Mouse (Mus musculus): ENCODE measurements around the gene Derl3. TPM values are rescaled to one million over a fixed set of nuclear protein-coding genes. Genes with fewer than 3 reads are reported as not detected.

Gene Derl3
- total and polyA plus RNA-seq, 3 experiments: 13.1 to 36.6 (median 36.2) TPM

Other genes starting within 250 kb of the Derl3 start
- gene Susd2, start 249.4 kb upstream of the Derl3 start, total RNA-seq (2012; rRNA removed): 0.51 and 0.63 TPM in 2 replicates
- 0.66 and 0.70 TPM in 2 replicates for gene Susd2, start 249.4 kb upstream of the Derl3 start, total RNA-seq (2014; rRNA removed)
- 2.9 and 3.0 TPM in 2 replicates for gene Susd2, start 249.4 kb upstream of the Derl3 start, polyA plus RNA-seq (2012; ENCODE audit: insufficient read length, low read depth)
- 29.0 and 35.8 TPM in 2 replicates for gene Cabin1, start 129.1 kb upstream of the Derl3 start, total RNA-seq (2012; rRNA removed)
- gene Cabin1, start 129.1 kb upstream of the Derl3 start, total RNA-seq (2014; rRNA removed): 11.8 and 12.0 TPM in 2 replicates
- gene Cabin1, start 129.1 kb upstream of the Derl3 start, polyA plus RNA-seq (2012; ENCODE audit: insufficient read length, low read depth): 38.9 and 46.0 TPM in 2 replicates
- gene Ddt, start 120.0 kb upstream of the Derl3 start, total RNA-seq (2012; rRNA removed): 229 and 390 TPM in 2 replicates
- 766 and 869 TPM in 2 replicates for gene Ddt, start 120.0 kb upstream of the Derl3 start, total RNA-seq (2014; rRNA removed)
- 599 and 608 TPM in 2 replicates for gene Ddt, start 120.0 kb upstream of the Derl3 start, polyA plus RNA-seq (2012; ENCODE audit: insufficient read length, low read depth)
- gene Gm20441, start 112.5 kb upstream of the Derl3 start, total RNA-seq (2012; rRNA removed): 0.42 and 0.68 TPM in 2 replicates
- 0.55 TPM in 1 of 2 replicates, not detected in the other for gene Gm20441, start 112.5 kb upstream of the Derl3 start, total RNA-seq (2014; rRNA removed)
- gene Gm20441, start 112.5 kb upstream of the Derl3 start, polyA plus RNA-seq (2012; ENCODE audit: insufficient read length, low read depth): not detected in 2 replicates
- gene Gstt3, start 112.0 kb upstream of the Derl3 start, total RNA-seq (2012; rRNA removed): 72.3 and 117 TPM in 2 replicates
- gene Gstt3, start 112.0 kb upstream of the Derl3 start, total RNA-seq (2014; rRNA removed): 109 and 110 TPM in 2 replicates
- 144 and 163 TPM in 2 replicates for gene Gstt3, start 112.0 kb upstream of the Derl3 start, polyA plus RNA-seq (2012; ENCODE audit: insufficient read length, low read depth)
- gene Gstt1, start 94.8 kb upstream of the Derl3 start, total RNA-seq (2012; rRNA removed): 50.9 and 58.1 TPM in 2 replicates
- 2.4 and 2.9 TPM in 2 replicates for gene Gstt1, start 94.8 kb upstream of the Derl3 start, total RNA-seq (2014; rRNA removed)
- gene Gstt1, start 94.8 kb upstream of the Derl3 start, polyA plus RNA-seq (2012; ENCODE audit: insufficient read length, low read depth): 4.5 and 6.2 TPM in 2 replicates
- gene Gstt4, start 70.9 kb upstream of the Derl3 start, total RNA-seq (2012; rRNA removed): 0.17 and 0.21 TPM in 2 replicates
- gene Gstt4, start 70.9 kb upstream of the Derl3 start, total RNA-seq (2014; rRNA removed): 0.42 and 0.45 TPM in 2 replicates
- 0.80 and 0.94 TPM in 2 replicates for gene Gstt4, start 70.9 kb upstream of the Derl3 start, polyA plus RNA-seq (2012; ENCODE audit: insufficient read length, low read depth)
- gene Gstt2, start 56.0 kb upstream of the Derl3 start, total RNA-seq (2012; rRNA removed): 126 and 201 TPM in 2 replicates
- gene Gstt2, start 56.0 kb upstream of the Derl3 start, total RNA-seq (2014; rRNA removed): 192 and 197 TPM in 2 replicates
- gene Gstt2, start 56.0 kb upstream of the Derl3 start, polyA plus RNA-seq (2012; ENCODE audit: insufficient read length, low read depth): 253 and 304 TPM in 2 replicates
- 1,561 and 2,151 TPM in 2 replicates for gene Mif, start 33.2 kb upstream of the Derl3 start, total RNA-seq (2012; rRNA removed)
- gene Mif, start 33.2 kb upstream of the Derl3 start, total RNA-seq (2014; rRNA removed): 1,037 and 1,217 TPM in 2 replicates
- gene Mif, start 33.2 kb upstream of the Derl3 start, polyA plus RNA-seq (2012; ENCODE audit: insufficient read length, low read depth): 1,853 and 2,072 TPM in 2 replicates
- gene Smarcb1, start 28.2 kb downstream of the Derl3 start, total RNA-seq (2012; rRNA removed): 94.9 and 101 TPM in 2 replicates
- gene Smarcb1, start 28.2 kb downstream of the Derl3 start, total RNA-seq (2014; rRNA removed): 76.2 and 82.3 TPM in 2 replicates
- 95.6 and 96.0 TPM in 2 replicates for gene Smarcb1, start 28.2 kb downstream of the Derl3 start, polyA plus RNA-seq (2012; ENCODE audit: insufficient read length, low read depth)
- 243 and 254 TPM in 2 replicates for gene Chchd10, start 39.7 kb downstream of the Derl3 start, total RNA-seq (2012; rRNA removed)
- gene Chchd10, start 39.7 kb downstream of the Derl3 start, total RNA-seq (2014; rRNA removed): 119 and 147 TPM in 2 replicates
- 412 and 540 TPM in 2 replicates for gene Chchd10, start 39.7 kb downstream of the Derl3 start, polyA plus RNA-seq (2012; ENCODE audit: insufficient read length, low read depth)
- gene Mmp11, start 43.1 kb downstream of the Derl3 start, total RNA-seq (2012; rRNA removed): 0.76 and 1.1 TPM in 2 replicates
- gene Mmp11, start 43.1 kb downstream of the Derl3 start, total RNA-seq (2014; rRNA removed): not detected in 2 replicates
- gene Mmp11, start 43.1 kb downstream of the Derl3 start, polyA plus RNA-seq (2012; ENCODE audit: insufficient read length, low read depth): 0.56 and 0.99 TPM in 2 replicates
- gene Gm867, start 47.3 kb downstream of the Derl3 start, total RNA-seq (2012; rRNA removed): 0.21 and 0.42 TPM in 2 replicates
- not detected in 2 replicates for gene Gm867, start 47.3 kb downstream of the Derl3 start, total RNA-seq (2014; rRNA removed)
- gene Gm867, start 47.3 kb downstream of the Derl3 start, polyA plus RNA-seq (2012; ENCODE audit: insufficient read length, low read depth): 2.6 and 3.5 TPM in 2 replicates
- gene Vpreb3, start 49.6 kb downstream of the Derl3 start, total RNA-seq (2012; rRNA removed): 35.6 and 51.5 TPM in 2 replicates
- 66.3 and 90.1 TPM in 2 replicates for gene Vpreb3, start 49.6 kb downstream of the Derl3 start, total RNA-seq (2014; rRNA removed)
- gene Vpreb3, start 49.6 kb downstream of the Derl3 start, polyA plus RNA-seq (2012; ENCODE audit: insufficient read length, low read depth): 104 and 135 TPM in 2 replicates
- gene Gm5134, start 61.1 kb downstream of the Derl3 start, total RNA-seq (2012; rRNA removed): 0.84 and 1.6 TPM in 2 replicates
- gene Gm5134, start 61.1 kb downstream of the Derl3 start, total RNA-seq (2014; rRNA removed): 0.40 and 0.45 TPM in 2 replicates
- 0.34 and 1.0 TPM in 2 replicates for gene Gm5134, start 61.1 kb downstream of the Derl3 start, polyA plus RNA-seq (2012; ENCODE audit: insufficient read length, low read depth)
- 24.4 and 26.6 TPM in 2 replicates for gene Zfp280b, start 139.2 kb downstream of the Derl3 start, total RNA-seq (2012; rRNA removed)
- gene Zfp280b, start 139.2 kb downstream of the Derl3 start, total RNA-seq (2014; rRNA removed): 15.2 and 19.0 TPM in 2 replicates
- gene Zfp280b, start 139.2 kb downstream of the Derl3 start, polyA plus RNA-seq (2012; ENCODE audit: insufficient read length, low read depth): 30.4 and 36.6 TPM in 2 replicates
- gene Slc5a4b, start 217.5 kb downstream of the Derl3 start, total RNA-seq (2012; rRNA removed): 0.04 TPM in 1 of 2 replicates, not detected in the other
- gene Slc5a4b, start 217.5 kb downstream of the Derl3 start, total RNA-seq (2014; rRNA removed): not detected in 2 replicates
- gene Slc5a4b, start 217.5 kb downstream of the Derl3 start, polyA plus RNA-seq (2012; ENCODE audit: insufficient read length, low read depth): not detected in 2 replicates

Measured in CH12.LX (cell line).